Mouse (Mus musculus): ENCODE results near the gene Sugt1. TPM values are rescaled to one million over a fixed set of nuclear protein-coding genes. Genes with fewer than 3 reads are reported as not detected.

Gene Sugt1
- total and polyA plus RNA-seq, 3 experiments: 135 to 616 (median 175) TPM

DNA sequence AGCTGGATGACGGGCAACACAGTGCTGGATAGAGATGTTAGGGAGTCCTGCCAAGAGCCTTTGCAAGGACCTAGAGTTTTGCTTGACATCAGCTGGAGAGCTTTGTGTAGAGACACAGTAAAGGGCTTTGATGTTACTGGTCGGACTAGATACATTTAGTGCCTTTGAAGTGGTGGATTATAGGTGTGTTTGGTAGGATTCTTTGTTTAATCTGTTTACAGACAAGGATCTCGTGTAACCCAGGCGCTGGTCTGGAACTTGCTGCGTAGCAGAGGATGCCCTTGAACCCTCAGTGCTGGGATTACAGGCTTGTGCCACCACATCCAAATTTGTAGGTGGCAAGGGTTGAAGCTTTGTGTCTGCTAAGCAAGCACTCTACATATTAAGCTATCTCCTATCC is 6.6 kb downstream of the Sugt1 start:
- DNase-seq (ENCODE audit: low read depth, low spot score): no peak
- Histone ChIP-seq H3K9me3 (replicated peaks; ENCODE audit: insufficient read depth, low read length) (no peaks in the 10 kb centered on the region), H3K79me2 (ENCODE audit: control insufficient read depth, insufficient read depth, low read length, poor library complexity) (peaks cover 31% of the 10 kb centered on the region), H3K27me3 (ENCODE audit: control insufficient read depth in 1 of 2, insufficient read depth in 2 of 2, low read length in 2 of 2) (no peaks in the 10 kb centered on the region), H3K4me1 (ENCODE audit: control insufficient read depth in 1 of 2, insufficient read depth in 2 of 2, low read length in 2 of 2) (peaks cover 1 to 11% of the 10 kb centered on the region in 2 experiments; a peak in 3 of 4 replicates), H3K36me3 (ENCODE audit: control insufficient read depth in 1 of 2, insufficient read depth in 2 of 2, low read length in 2 of 2) (peaks cover 17 to 34% of the 10 kb centered on the region in 2 experiments), H3K4me3 (ENCODE audit: control insufficient read depth in 1 of 2, insufficient read depth in 1 of 2, low read depth in 2 of 2, low read length in 2 of 2) (no peak overlapping the region), H3K9ac (ENCODE audit: control insufficient read depth, low read depth, low read length, poor library complexity, severe bottlenecking) (no peak overlapping the region), H3K27ac (ENCODE audit: control insufficient read depth, low read depth, low read length) (no peak overlapping the region)
- TF ChIP-seq ETS1 (IDR thresholded peaks at IDR 0.05; ENCODE audit: low read depth, low read length) (no peak), TCF12 (IDR thresholded peaks at IDR 0.05; ENCODE audit: low read depth, low read length) (no peak), CHD1 (IDR thresholded peaks at IDR 0.05; ENCODE audit: low read depth, low read length) (no peak), ZKSCAN1 (IDR thresholded peaks at IDR 0.05; ENCODE audit: low read depth, low read length) (no peak), KAT2A (conservative IDR thresholded peaks at IDR 0.05; ENCODE audit: low read depth, low read length) (no peak), ZC3H11A (IDR thresholded peaks at IDR 0.05; ENCODE audit: low read depth, low read length) (no peak), ZMIZ1 (IDR thresholded peaks at IDR 0.05; ENCODE audit: low read depth, low read length) (no peak), TAL1 (IDR thresholded peaks at IDR 0.05; ENCODE audit: low read length) (no peak), POLR2A (IDR thresholded peaks at IDR 0.05; ENCODE audit: control insufficient read depth in 1 of 2, insufficient read depth in 1 of 2, low read depth in 1 of 2, low read length in 2 of 2, poor library complexity in 1 of 2) (no peak), USF2 (IDR thresholded peaks at IDR 0.05; ENCODE audit: borderline replicate concordance in 1 of 2, insufficient read depth in 1 of 2, low read depth in 1 of 2, low read length in 2 of 2) (no peak), MXI1 (IDR thresholded peaks at IDR 0.05; ENCODE audit: low read depth, low read length) (no peak), RAD21 (IDR thresholded peaks at IDR 0.05; ENCODE audit: low read depth, low read length) (no peak), MYB (IDR thresholded peaks at IDR 0.05; ENCODE audit: low read depth, low read length) (no peak), HCFC1 (IDR thresholded peaks at IDR 0.05; ENCODE audit: low read depth, low read length) (no peak), CHD2 (IDR thresholded peaks at IDR 0.05; ENCODE audit: low read length) (no peak), ELF1 (IDR thresholded peaks at IDR 0.05; ENCODE audit: low read depth, low read length) (no peak)

GRCm38 (mm10) chr14:79596602-79597001 is 9.1 kb downstream of the Sugt1 start:
- DNase-seq (ENCODE audit: low read depth, low spot score): no peak

More at GRCm38 (mm10) chr14:79596602-79597001, 9.1 kb downstream of the Sugt1 start:
- TF ChIP-seq CHD2 (IDR thresholded peaks at IDR 0.05; ENCODE audit: low read length) (no peak), ELF1 (IDR thresholded peaks at IDR 0.05; ENCODE audit: low read depth, low read length) (no peak), UBTF (IDR thresholded peaks at IDR 0.05; ENCODE audit: borderline replicate concordance, insufficient read depth, low read depth, low read length) (no peak), CTCF (IDR thresholded peaks at IDR 0.05 in 2 of 3, conservative IDR thresholded peaks at IDR 0.05 in 1 of 3; ENCODE audit: control insufficient read depth in 1 of 3, insufficient read depth in 1 of 3, low read depth in 2 of 3, low read length in 3 of 3, poor library complexity in 1 of 3, severe bottlenecking in 1 of 3) (no peak), NRF1 (IDR thresholded peaks at IDR 0.05; ENCODE audit: insufficient read depth, low read depth, low read length, poor library complexity, severe bottlenecking) (no peak), KAT2A (conservative IDR thresholded peaks at IDR 0.05; ENCODE audit: low read depth, low read length) (no peak), MAFK (IDR thresholded peaks at IDR 0.05; ENCODE audit: borderline replicate concordance, low read depth, low read length) (no peak), MYC (IDR thresholded peaks at IDR 0.05; ENCODE audit: low read depth, low read length) (no peak), GABPA (IDR thresholded peaks at IDR 0.05; ENCODE audit: low read depth, low read length) (no peak), USF1 (IDR thresholded peaks at IDR 0.05; ENCODE audit: low read depth, low read length) (no peak), JUND (IDR thresholded peaks at IDR 0.05; ENCODE audit: low read depth, low read length) (no peak), E2F4 (IDR thresholded peaks at IDR 0.05; ENCODE audit: borderline replicate concordance, low read depth, low read length) (no peak), RAD21 (IDR thresholded peaks at IDR 0.05; ENCODE audit: low read depth, low read length) (no peak), POLR2AphosphoS2 (IDR thresholded peaks at IDR 0.05; ENCODE audit: low read length) (no peak), MEF2A (IDR thresholded peaks at IDR 0.05; ENCODE audit: extremely low read depth, insufficient replicate concordance, low read depth, low read length, poor library complexity, severe bottlenecking) (no peak), ZC3H11A (IDR thresholded peaks at IDR 0.05; ENCODE audit: low read depth, low read length) (no peak), ZMIZ1 (IDR thresholded peaks at IDR 0.05; ENCODE audit: low read depth, low read length) (no peak), RCOR1 (IDR thresholded peaks at IDR 0.05; ENCODE audit: low read depth, low read length) (no peak), BHLHE40 (IDR thresholded peaks at IDR 0.05; ENCODE audit: borderline replicate concordance, low read depth, low read length) (no peak), SIN3A (IDR thresholded peaks at IDR 0.05; ENCODE audit: low read length) (no peak)
- Histone ChIP-seq H3K36me3 (ENCODE audit: control insufficient read depth in 1 of 2, insufficient read depth in 2 of 2, low read length in 2 of 2) (peaks cover 8 to 42% of the 10 kb centered on the region in 2 experiments), H3K27me3 (ENCODE audit: control insufficient read depth in 1 of 2, insufficient read depth in 2 of 2, low read length in 2 of 2) (no peaks in the 10 kb centered on the region), H3K27ac (ENCODE audit: control insufficient read depth, low read depth, low read length) (no peak overlapping the region), H3K9me3 (replicated peaks; ENCODE audit: insufficient read depth, low read length) (no peaks in the 10 kb centered on the region), H3K9ac (ENCODE audit: control insufficient read depth, low read depth, low read length, poor library complexity, severe bottlenecking) (no peak overlapping the region), H3K4me1 (ENCODE audit: control insufficient read depth in 1 of 2, insufficient read depth in 2 of 2, low read length in 2 of 2) (0 out of 4 replicates have a peak, but pooled peaks cover 0 to 2% of the 10 kb centered on the region in 2 experiments), H3K79me2 (ENCODE audit: control insufficient read depth, insufficient read depth, low read length, poor library complexity) (peaks cover 11% of the 10 kb centered on the region), H3K4me3 (ENCODE audit: control insufficient read depth in 1 of 2, insufficient read depth in 1 of 2, low read depth in 2 of 2, low read length in 2 of 2) (no peak overlapping the region)

Data from MEL (cell line).